Mouse (Mus musculus): ENCODE data around the gene As3mt. TPM values are rescaled to one million over a fixed set of nuclear protein-coding genes. Genes with fewer than 3 reads are reported as not detected.
A peak's percentile ranks its signal among the peaks of the same experiment; 100 is the strongest.

Gene As3mt
- total and polyA plus RNA-seq, 3 experiments = 0.49 TPM; not detected in 2

DNA sequence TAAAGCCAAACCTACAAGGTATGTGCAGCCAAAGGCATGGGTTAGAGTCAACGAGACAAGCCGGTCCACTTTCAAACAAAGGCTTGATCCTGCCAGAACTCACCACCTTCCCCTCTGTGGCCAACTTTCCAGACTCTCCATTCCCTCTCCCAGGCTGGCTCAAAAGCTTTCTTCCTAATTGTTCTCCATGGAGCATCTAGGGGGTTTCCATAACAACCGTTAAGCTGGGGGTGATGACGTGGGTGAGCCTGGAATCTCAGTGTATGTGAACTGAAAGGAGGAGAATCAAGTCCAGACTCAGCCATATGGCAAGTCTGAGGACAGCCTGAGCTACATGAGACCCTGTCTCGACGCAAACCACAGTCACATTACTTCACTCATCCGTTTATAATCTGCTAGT lies 41.8 kb upstream of the As3mt start:
- Histone ChIP-seq H3K27me3 (ENCODE audit: insufficient read depth, low read length) (peaks cover 44% of the 10 kb centered on the region), H3K9me3 (replicated peaks) (no peaks in the 10 kb centered on the region), H3K36me3 (replicated peaks) (no peaks in the 10 kb centered on the region), H3K4me1 (ENCODE audit: insufficient read depth, low read depth, low read length) (peaks cover 14% of the 10 kb centered on the region; the same call in 1 of the 2 replicates), H3K4me3 (ENCODE audit: low read depth, low read length) (no peak overlapping the region)
- DNase-seq (ENCODE audit: low spot score) (no peak), ATAC-seq (ENCODE audit: extremely low read depth, insufficient number of reproducible peaks, low FRiP score, poor library complexity, severe bottlenecking) (no peak)
- TF ChIP-seq TAL1 (conservative IDR thresholded peaks at IDR 0.05; ENCODE audit: low read depth, low read length) = no peak
- no peak for TF ChIP-seq POLR2AphosphoS5 (IDR thresholded peaks at IDR 0.05; ENCODE audit: insufficient replicate concordance, low read depth, low read length)
- no peak for TF ChIP-seq GATA1 (IDR thresholded peaks at IDR 0.05; ENCODE audit: borderline replicate concordance, low read length)
- TF ChIP-seq GATA2 (IDR thresholded peaks at IDR 0.05; ENCODE audit: borderline replicate concordance, low read depth, low read length) = no peak
- no peak for TF ChIP-seq CTCF (IDR thresholded peaks at IDR 0.05; ENCODE audit: low read depth, low read length)

DNA sequence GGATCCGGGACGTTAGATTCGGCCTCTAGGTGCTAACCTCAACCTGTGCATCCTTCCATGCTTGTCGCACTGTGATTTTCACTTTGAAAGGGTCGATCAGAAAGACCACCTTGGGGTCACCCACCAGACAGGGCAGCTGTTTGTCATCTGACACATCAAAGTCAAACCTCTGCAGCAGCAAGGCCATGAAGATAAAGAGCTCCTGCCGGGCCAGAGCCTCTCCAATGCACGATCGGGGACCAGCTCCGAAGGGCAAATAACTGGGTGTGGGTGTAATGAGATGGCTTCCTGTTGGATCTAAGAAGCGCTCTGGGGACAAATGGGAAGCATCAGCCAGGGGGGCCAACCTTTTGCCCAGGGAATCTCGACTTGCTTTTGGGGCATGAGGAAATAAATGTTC lies 40.0 kb upstream of the As3mt start:
- H3K4me3 ChIP-seq (ENCODE audit: low read depth, low read length) = no peak overlapping the region
- no peak for ATAC-seq (ENCODE audit: extremely low read depth, insufficient number of reproducible peaks, low FRiP score, poor library complexity, severe bottlenecking)
- no peaks in the 10 kb centered on the region for H3K36me3 ChIP-seq (replicated peaks)
- no peak for DNase-seq (ENCODE audit: low spot score)
- H3K4me1 ChIP-seq (ENCODE audit: insufficient read depth, low read depth, low read length) = peaks cover 9% of the 10 kb centered on the region; the same call in 1 of the 2 replicates
- TF ChIP-seq CTCF (IDR thresholded peaks at IDR 0.05; ENCODE audit: low read depth, low read length) = no peak
- no peak for TF ChIP-seq GATA2 (IDR thresholded peaks at IDR 0.05; ENCODE audit: borderline replicate concordance, low read depth, low read length)
- no peak for TF ChIP-seq POLR2AphosphoS5 (IDR thresholded peaks at IDR 0.05; ENCODE audit: insufficient replicate concordance, low read depth, low read length)
- TF ChIP-seq GATA1 (IDR thresholded peaks at IDR 0.05; ENCODE audit: borderline replicate concordance, low read length) = no peak
- TF ChIP-seq TAL1 (conservative IDR thresholded peaks at IDR 0.05; ENCODE audit: low read depth, low read length) = no peak
- H3K9me3 ChIP-seq (replicated peaks) = no peaks in the 10 kb centered on the region
- peaks cover 58% of the 10 kb centered on the region for H3K27me3 ChIP-seq (ENCODE audit: insufficient read depth, low read length)

DNA sequence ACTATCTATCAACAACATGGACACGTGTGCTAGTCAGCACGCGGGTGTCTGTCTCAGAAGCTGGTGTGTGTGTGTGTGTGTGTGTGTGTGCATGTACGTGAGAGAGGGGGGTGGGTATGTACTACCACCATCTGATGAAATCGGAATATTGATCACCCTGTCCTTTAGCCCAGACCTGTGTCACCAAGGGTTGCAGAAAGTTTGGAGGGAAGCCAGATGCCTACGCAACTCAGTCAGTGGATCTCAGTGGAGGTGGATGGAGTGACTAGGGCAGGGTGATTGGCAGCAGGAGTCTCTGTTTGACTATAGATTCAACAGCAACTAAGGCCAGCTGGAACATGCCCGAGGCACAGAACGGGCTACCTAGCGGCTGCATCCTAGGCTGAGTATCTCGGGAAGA lies 39.0 kb upstream of the As3mt start:
- H3K9me3 ChIP-seq (replicated peaks) = no peaks in the 10 kb centered on the region
- H3K4me3 ChIP-seq (ENCODE audit: low read depth, low read length) = no peak overlapping the region
- no peak for DNase-seq (ENCODE audit: low spot score)
- peaks cover 16% of the 10 kb centered on the region; the same call in 1 of the 2 replicates for H3K4me1 ChIP-seq (ENCODE audit: insufficient read depth, low read depth, low read length)
- no peak for TF ChIP-seq CTCF (IDR thresholded peaks at IDR 0.05; ENCODE audit: low read depth, low read length)
- TF ChIP-seq GATA1 (IDR thresholded peaks at IDR 0.05; ENCODE audit: borderline replicate concordance, low read length) = no peak
- no peak for TF ChIP-seq POLR2AphosphoS5 (IDR thresholded peaks at IDR 0.05; ENCODE audit: insufficient replicate concordance, low read depth, low read length)
- no peak for TF ChIP-seq TAL1 (conservative IDR thresholded peaks at IDR 0.05; ENCODE audit: low read depth, low read length)
- TF ChIP-seq GATA2 (IDR thresholded peaks at IDR 0.05; ENCODE audit: borderline replicate concordance, low read depth, low read length) = no peak
- ATAC-seq (ENCODE audit: extremely low read depth, insufficient number of reproducible peaks, low FRiP score, poor library complexity, severe bottlenecking) = no peak
- H3K27me3 ChIP-seq (ENCODE audit: insufficient read depth, low read length) = peaks cover 66% of the 10 kb centered on the region
- no peaks in the 10 kb centered on the region for H3K36me3 ChIP-seq (replicated peaks)

DNA sequence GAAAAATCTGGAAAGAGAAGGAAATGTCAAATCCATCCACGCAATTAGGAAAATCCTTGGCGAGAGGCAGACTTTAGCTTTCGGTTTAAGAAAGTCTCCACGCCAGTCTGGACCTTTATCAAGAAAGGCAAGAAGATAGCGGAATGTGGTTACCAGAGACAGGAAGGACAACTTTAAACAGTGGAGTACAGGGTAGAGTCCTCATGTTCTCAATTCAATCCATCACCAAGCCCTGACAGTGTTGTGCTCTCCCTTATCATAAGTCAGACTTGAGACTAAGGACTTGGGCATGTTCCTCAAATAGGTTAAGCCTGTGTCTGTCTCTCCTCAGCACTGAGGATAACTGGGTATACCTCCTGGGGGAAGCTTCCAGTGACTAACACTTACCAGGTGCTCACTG lies 37.5 kb upstream of the As3mt start:
- Histone ChIP-seq H3K36me3 (replicated peaks) (no peaks in the 10 kb centered on the region), H3K27me3 (ENCODE audit: insufficient read depth, low read length) (peaks cover 70% of the 10 kb centered on the region), H3K4me3 (ENCODE audit: low read depth, low read length) (no peak overlapping the region), H3K4me1 (ENCODE audit: insufficient read depth, low read depth, low read length) (peaks cover 16% of the 10 kb centered on the region; the same call in 1 of the 2 replicates), H3K9me3 (replicated peaks) (no peaks in the 10 kb centered on the region)
- DNase-seq (ENCODE audit: low spot score) (no peak), ATAC-seq (ENCODE audit: extremely low read depth, insufficient number of reproducible peaks, low FRiP score, poor library complexity, severe bottlenecking) (no peak)
- TF ChIP-seq GATA1 (IDR thresholded peaks at IDR 0.05; ENCODE audit: borderline replicate concordance, low read length) (no peak), GATA2 (IDR thresholded peaks at IDR 0.05; ENCODE audit: borderline replicate concordance, low read depth, low read length) (no peak), CTCF (IDR thresholded peaks at IDR 0.05; ENCODE audit: low read depth, low read length) (no peak)

DNA sequence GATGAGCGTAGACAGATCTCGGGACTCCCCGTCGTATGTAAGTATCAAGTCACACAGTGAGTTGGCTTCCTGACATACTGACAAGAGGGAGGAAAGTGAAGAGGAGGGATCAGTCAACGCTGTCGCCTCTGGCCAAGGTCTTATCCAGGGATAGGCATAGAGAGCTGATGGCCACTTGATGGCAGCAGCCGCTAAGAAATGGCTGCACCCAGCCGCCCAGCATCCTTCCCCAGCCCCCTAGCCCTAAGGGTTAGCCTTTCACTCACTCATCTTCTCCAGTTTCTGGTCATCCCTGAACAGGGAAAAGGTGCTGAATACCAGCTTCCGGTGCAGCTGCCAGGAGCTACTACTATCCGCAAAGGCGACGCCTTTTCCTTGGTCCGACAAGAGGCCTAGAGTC lies 36.6 kb upstream of the As3mt start:
- DNase-seq (ENCODE audit: low spot score) (peak; percentile 53), ATAC-seq (ENCODE audit: extremely low read depth, insufficient number of reproducible peaks, low FRiP score, poor library complexity, severe bottlenecking) (no peak)
- Histone ChIP-seq H3K4me1 (ENCODE audit: insufficient read depth, low read depth, low read length) (peaks cover 16% of the 10 kb centered on the region; the same call in 1 of the 2 replicates), H3K4me3 (ENCODE audit: low read depth, low read length) (no peak overlapping the region), H3K9me3 (replicated peaks) (no peaks in the 10 kb centered on the region), H3K36me3 (replicated peaks) (no peaks in the 10 kb centered on the region), H3K27me3 (ENCODE audit: insufficient read depth, low read length) (peaks cover 72% of the 10 kb centered on the region)
- TF ChIP-seq TAL1 (conservative IDR thresholded peaks at IDR 0.05; ENCODE audit: low read depth, low read length) = no peak
- peak; percentile 24; the same call in 1 of the 2 replicates for TF ChIP-seq CTCF (IDR thresholded peaks at IDR 0.05; ENCODE audit: low read depth, low read length)
- TF ChIP-seq GATA2 (IDR thresholded peaks at IDR 0.05; ENCODE audit: borderline replicate concordance, low read depth, low read length) = no peak
- no peak for TF ChIP-seq GATA1 (IDR thresholded peaks at IDR 0.05; ENCODE audit: borderline replicate concordance, low read length)
- TF ChIP-seq POLR2AphosphoS5 (IDR thresholded peaks at IDR 0.05; ENCODE audit: insufficient replicate concordance, low read depth, low read length) = no peak

DNA sequence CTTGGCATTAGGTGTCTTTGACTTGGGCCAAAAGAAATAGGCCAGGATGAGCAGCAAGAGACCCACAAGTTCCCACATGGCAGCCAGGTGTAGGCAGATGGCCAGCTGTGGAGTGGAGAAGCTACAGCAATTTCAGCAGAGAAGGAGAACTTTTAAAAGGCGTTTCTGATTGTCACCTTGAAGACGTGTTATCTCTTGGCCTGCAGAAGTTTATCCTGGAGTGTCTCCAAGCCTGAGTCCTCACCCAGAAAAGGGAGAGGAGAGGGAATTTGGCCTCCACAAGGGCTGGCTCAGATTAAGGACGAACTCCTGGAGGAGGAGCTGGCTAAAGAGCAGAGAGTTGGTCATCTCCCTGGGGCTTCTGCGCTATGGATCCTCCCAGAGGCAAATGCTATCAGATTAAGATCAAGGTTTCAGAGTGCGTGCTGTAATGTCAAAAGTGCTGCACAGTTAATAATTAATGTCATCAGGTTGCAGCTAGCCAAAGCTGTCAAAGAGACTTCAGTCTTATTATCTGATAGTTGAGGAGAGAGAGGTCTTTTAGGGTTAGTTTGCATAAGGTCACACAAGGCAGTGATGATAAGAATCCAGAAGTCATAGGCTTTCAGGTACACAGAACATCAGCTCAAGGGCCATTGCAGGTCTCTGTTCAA lies 34.4 kb upstream of the As3mt start, which contains the start of gene Cyp17a1:
Cyp17a1 (minus strand) TSS at position 407 of the 653 bp plus-strand sequence.
- no peak for DNase-seq (ENCODE audit: low spot score)
- no peak for ATAC-seq (ENCODE audit: extremely low read depth, insufficient number of reproducible peaks, low FRiP score, poor library complexity, severe bottlenecking)

More for the DNA sequence above, 34.4 kb upstream of the As3mt start, which contains the start of gene Cyp17a1:
- Histone ChIP-seq H3K4me1 (ENCODE audit: insufficient read depth, low read depth, low read length) (peaks cover 16% of the 10 kb centered on the region; the same call in 1 of the 2 replicates), H3K27me3 (ENCODE audit: insufficient read depth, low read length) (peaks cover 77% of the 10 kb centered on the region), H3K36me3 (replicated peaks) (no peaks in the 10 kb centered on the region), H3K4me3 (ENCODE audit: low read depth, low read length) (no peak within 1 kb of the TSS), H3K9me3 (replicated peaks) (no peaks in the 10 kb centered on the region)
- no peak for TF ChIP-seq GATA2 (IDR thresholded peaks at IDR 0.05; ENCODE audit: borderline replicate concordance, low read depth, low read length)
- TF ChIP-seq CTCF (IDR thresholded peaks at IDR 0.05; ENCODE audit: low read depth, low read length) = no peak
- TF ChIP-seq POLR2AphosphoS5 (IDR thresholded peaks at IDR 0.05; ENCODE audit: insufficient replicate concordance, low read depth, low read length) = no peak
- no peak for TF ChIP-seq GATA1 (IDR thresholded peaks at IDR 0.05; ENCODE audit: borderline replicate concordance, low read length)
- no peak for TF ChIP-seq TAL1 (conservative IDR thresholded peaks at IDR 0.05; ENCODE audit: low read depth, low read length)

Data from G1E (cell line).